Comparison of ENCODE assay signal across 19 mouse cellular contexts in the genomic region with DNA sequence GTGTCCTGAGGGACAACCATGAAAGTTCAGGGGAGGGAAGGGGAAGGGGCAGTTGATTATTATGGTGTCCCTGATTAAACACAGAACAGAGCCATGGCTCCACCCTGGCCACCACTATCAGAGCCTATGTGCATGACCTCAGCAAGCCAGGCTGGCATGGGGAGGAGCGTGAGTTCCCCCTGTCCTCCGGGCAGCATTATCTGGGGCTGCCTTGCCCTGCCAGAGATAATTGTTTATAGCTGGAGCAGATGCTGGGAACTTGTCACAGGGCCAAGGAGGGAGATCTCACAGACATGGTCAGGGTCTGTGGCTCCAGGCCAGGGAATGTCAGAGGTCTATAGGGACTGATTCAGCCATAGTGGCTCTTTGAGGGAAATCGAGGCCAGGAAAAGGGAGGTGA. TPM values are rescaled to one million over a fixed set of nuclear protein-coding genes. Genes with fewer than 3 reads are reported as not detected.
DNase-seq lines count a peak whose midpoint lies in the region; ATAC-seq lines count a peak whose summit lies in the region.
"Had no signal": no experiment of that assay in that cellular context is flagged by ENCODE, and none has a peak within 500 bp of the region (broad histone marks: within the 10 kb centered on the region; RNA-seq: fewer than 3 reads in every experiment).

No protein-coding gene starts in this region.

- DNase-seq in heart, postnatal 4 days = peak; percentile 40
- DNase-seq in heart, postnatal 14 days = no peak
- DNase-seq in neural tube, embryonic 10.5 days (ENCODE audit: extremely low spot score, low spot score) = no peak
- no peak for DNase-seq in frontal cortex, postnatal 14 days (ENCODE audit: low spot score in 2 of 2)
- DNase-seq: cerebellum, adult 8-10 months; gastrocnemius, postnatal 25 days; kidney, postnatal 14 days; lung, adult 2 months; right cerebral cortex, postnatal 25 days had no signal

- H3K9ac ChIP-seq in neural tube, embryonic 13.5 days = no peak overlapping the region
- no peak overlapping the region for H3K9ac ChIP-seq in limb, embryonic 12.5 days (replicated peaks)
- H3K9ac ChIP-seq in neural tube, embryonic 15.5 days (replicated peaks) = no peak overlapping the region
- H3K9ac ChIP-seq: intestine, embryonic 15.5 days; neural tube, embryonic 12.5 days had no signal

- H3K27ac ChIP-seq in neural tube, embryonic 13.5 days (replicated peaks) = peak overlapping the region; percentile 42; the same call in 1 of the 2 replicates
- H3K27ac ChIP-seq in limb, embryonic 12.5 days = peak overlapping the region; percentile 1; the same call in 1 of the 2 replicates
- peak overlapping the region; percentile 14 for H3K27ac ChIP-seq in neural tube, embryonic 15.5 days (replicated peaks)
- H3K27ac ChIP-seq: intestine, embryonic 15.5 days; neural tube, embryonic 12.5 days had no signal

- H3K27me3 ChIP-seq in neural tube, embryonic 13.5 days = no peaks in the 10 kb centered on the region
- no peaks in the 10 kb centered on the region for H3K27me3 ChIP-seq in limb, embryonic 12.5 days
- H3K27me3 ChIP-seq in neural tube, embryonic 15.5 days (replicated peaks) = 0 out of 2 replicates have a peak, but pooled peaks cover 3% of the 10 kb centered on the region
- H3K27me3 ChIP-seq: neural tube, embryonic 12.5 days had no signal

- intact Hi-C loops in heart, postnatal 14 days (cut with DNase I) = no loop called here

- H3K4me2 ChIP-seq in neural tube, embryonic 13.5 days = no peak overlapping the region
- no peak overlapping the region for H3K4me2 ChIP-seq in limb, embryonic 12.5 days
- no peak overlapping the region for H3K4me2 ChIP-seq in neural tube, embryonic 15.5 days
- H3K4me2 ChIP-seq: intestine, embryonic 15.5 days; neural tube, embryonic 12.5 days had no signal

- WGBS in neural tube, embryonic 13.5 days = 67% methylated on average over 3 of the region's 3 CpGs
- WGBS in limb, embryonic 12.5 days = 91% methylated on average over 3 of the region's 3 CpGs
- 65% methylated on average over 3 of the region's 3 CpGs for WGBS in neural tube, embryonic 15.5 days

- H3K4me3 ChIP-seq in neural tube, embryonic 13.5 days = no peak overlapping the region
- H3K4me3 ChIP-seq in limb, embryonic 12.5 days (replicated peaks) = no peak overlapping the region
- H3K4me3 ChIP-seq in neural tube, embryonic 15.5 days (replicated peaks) = no peak overlapping the region
- H3K4me3 ChIP-seq: hindbrain, embryonic 10.5 days; intestine, embryonic 15.5 days; neural tube, embryonic 12.5 days had no signal

- H3K9me3 ChIP-seq in neural tube, embryonic 13.5 days = no peaks in the 10 kb centered on the region
- H3K9me3 ChIP-seq in limb, embryonic 12.5 days = no peaks in the 10 kb centered on the region
- H3K9me3 ChIP-seq in neural tube, embryonic 15.5 days (replicated peaks) = no peaks in the 10 kb centered on the region
- H3K9me3 ChIP-seq: hindbrain, embryonic 10.5 days; intestine, embryonic 15.5 days; neural tube, embryonic 12.5 days had no signal

- H3K36me3 ChIP-seq in neural tube, embryonic 13.5 days = no peaks in the 10 kb centered on the region
- H3K36me3 ChIP-seq in limb, embryonic 12.5 days = no peaks in the 10 kb centered on the region
- H3K36me3 ChIP-seq in neural tube, embryonic 15.5 days = no peaks in the 10 kb centered on the region
- H3K36me3 ChIP-seq: hindbrain, embryonic 10.5 days; intestine, embryonic 15.5 days; neural tube, embryonic 12.5 days had no signal

- H3K4me1 ChIP-seq in neural tube, embryonic 13.5 days (replicated peaks) = peaks cover 34% of the 10 kb centered on the region
- peaks cover 14% of the 10 kb centered on the region for H3K4me1 ChIP-seq in limb, embryonic 12.5 days (replicated peaks)
- peaks cover 29% of the 10 kb centered on the region for H3K4me1 ChIP-seq in neural tube, embryonic 15.5 days

- peak; percentile 21; the same call in 1 of the 2 replicates for ATAC-seq in neural tube, embryonic 13.5 days (ENCODE audit: low read depth)
- no peak for ATAC-seq in limb, embryonic 12.5 days (ENCODE audit: insufficient number of reproducible peaks, insufficient read depth, low FRiP score, low TSS enrichment, low read depth)
- ATAC-seq in neural tube, embryonic 15.5 days (ENCODE audit: low FRiP score) = no peak
- ATAC-seq: intestine, embryonic 15.5 days had no signal

RNA-seq across cellular contexts. Expression of a gene that starts 29.0 kb away (rescaled TPM):
- total RNA-seq in heart, postnatal 4 days (2021) = 100 to 1,000 TPM; 317 to 343 TPM
- total RNA-seq in heart, postnatal 14 days (2021) = 100 to 1,000 TPM; 224 to 237 TPM
- polyA plus RNA-seq in neural tube, embryonic 13.5 days (2015; fragmentation: Nextera tagmentation; extraction: Ambion mirVana) = 78.3 and 82.0 TPM in 2 replicates
- polyA plus RNA-seq in limb, embryonic 12.5 days (2016; fragmentation: Nextera tagmentation; extraction: Ambion mirVana) = 77.4 and 82.1 TPM in 2 replicates
- polyA plus RNA-seq in neural tube, embryonic 15.5 days (2015; fragmentation: Nextera tagmentation; extraction: Ambion mirVana) = 76.5 and 94.1 TPM in 2 replicates

RNA-seq across cellular contexts. Expression of a gene that starts 34.3 kb away (rescaled TPM):
- 10 to 100 TPM; 55.3 to 62.3 TPM for total RNA-seq in heart, postnatal 4 days (2021)
- total RNA-seq in heart, postnatal 14 days (2021) = 10 to 100 TPM; 43.8 to 49.4 TPM
- polyA plus RNA-seq in neural tube, embryonic 13.5 days (2015; fragmentation: Nextera tagmentation; extraction: Ambion mirVana) = 19.3 and 20.5 TPM in 2 replicates
- polyA plus RNA-seq in limb, embryonic 12.5 days (2016; fragmentation: Nextera tagmentation; extraction: Ambion mirVana) = 13.7 and 14.0 TPM in 2 replicates
- 11.7 and 22.6 TPM in 2 replicates for polyA plus RNA-seq in neural tube, embryonic 15.5 days (2015; fragmentation: Nextera tagmentation; extraction: Ambion mirVana)

RNA-seq across cellular contexts. Expression of a gene that starts 35.7 kb away (rescaled TPM):
- total RNA-seq in heart, postnatal 4 days (2021) = not detected
- not detected for total RNA-seq in heart, postnatal 14 days (2021)
- polyA plus RNA-seq in neural tube, embryonic 13.5 days (2015; fragmentation: Nextera tagmentation; extraction: Ambion mirVana) = not detected in 2 replicates
- polyA plus RNA-seq in limb, embryonic 12.5 days (2016; fragmentation: Nextera tagmentation; extraction: Ambion mirVana) = 0.31 TPM in 1 of 2 replicates, not detected in the other
- not detected in 2 replicates for polyA plus RNA-seq in neural tube, embryonic 15.5 days (2015; fragmentation: Nextera tagmentation; extraction: Ambion mirVana)
- total RNA-seq: gastrocnemius, postnatal 25 days; layer of hippocampus, postnatal 10 days; left cerebral cortex, postnatal 14 days had no signal
- polyA plus RNA-seq: brain, embryonic 14.5 days; hindbrain, embryonic 10.5 days; intestine, embryonic 15.5 days; lung, adult 2 months; midbrain, embryonic 14.5 days; neural tube, embryonic 12.5 days had no signal

RNA-seq across cellular contexts. Expression of a gene that starts 53.4 kb away (rescaled TPM):
- total RNA-seq in heart, postnatal 4 days (2021) = 10 to 100 TPM; 23.9 to 25.4 TPM
- 10 to 100 TPM; 47.8 to 51.8 TPM for total RNA-seq in heart, postnatal 14 days (2021)
- 6.0 and 7.4 TPM in 2 replicates for polyA plus RNA-seq in neural tube, embryonic 13.5 days (2015; fragmentation: Nextera tagmentation; extraction: Ambion mirVana)
- polyA plus RNA-seq in limb, embryonic 12.5 days (2016; fragmentation: Nextera tagmentation; extraction: Ambion mirVana) = 17.1 and 18.4 TPM in 2 replicates
- polyA plus RNA-seq in neural tube, embryonic 15.5 days (2015; fragmentation: Nextera tagmentation; extraction: Ambion mirVana) = 5.5 and 13.6 TPM in 2 replicates
